Mouse (Mus musculus) kidney, postnatal 0 days (tissue): ENCODE data around the gene Olfr572. TPM values are rescaled to one million over a fixed set of nuclear protein-coding genes. Genes with fewer than 3 reads are reported as not detected.

Experiments used
- ATAC-seq: fragments of 200-750 bp; cut with Nextera tagmentation; replicated peaks from 2 replicates; pipeline ENCODE4 v1.8.0; 2017; ENCODE audit warnings: low read depth, moderate number of reproducible peaks, moderate TSS enrichment, moderate library complexity; ENCODE audit not compliant: low FRiP score
- DNase-seq: peaks from one replicate; pipeline ENCODE4 v3.0.0-alpha.2; 2016; ENCODE audit warnings: low spot score
- H3K27ac ChIP-seq: fragments of 300-500 bp; sonication (generic); 2 replicates; pipeline ENCODE4 v1.5.1; 2014; ENCODE audit warnings: mild to moderate bottlenecking
- H3K27me3 ChIP-seq: fragments of 300-500 bp; sonication (generic); 2 replicates; pipeline ENCODE4 v1.6.1; 2014; ENCODE audit warnings: low read length, mixed read lengths; ENCODE audit not compliant: insufficient read depth
- H3K36me3 ChIP-seq: fragments of 300-500 bp; sonication (generic); 2 replicates; pipeline ENCODE4 v1.6.1; 2014; ENCODE audit warnings: low read length, mixed read lengths; ENCODE audit not compliant: insufficient read depth
- H3K4me1 ChIP-seq: fragments of 300-500 bp; sonication (generic); replicated peaks from 2 replicates; pipeline ENCODE4 v1.6.1; 2014; ENCODE audit warnings: antibody characterized with exemption, low read length, mixed read lengths; ENCODE audit not compliant: insufficient read depth
- H3K4me2 ChIP-seq: fragments of 300-500 bp; sonication (generic); 2 replicates; pipeline ENCODE4 v1.6.1; 2014; ENCODE audit warnings: mild to moderate bottlenecking, low read length, moderate library complexity, mixed read lengths
- H3K4me3 ChIP-seq: fragments of 300-500 bp; sonication (generic); replicated peaks from 2 replicates; pipeline ENCODE4 v1.5.1; 2014; ENCODE audit warnings: low read depth, low read length
- H3K9ac ChIP-seq: fragments of 300-500 bp; sonication (generic); 2 replicates; pipeline ENCODE4 v1.6.1; 2014; ENCODE audit warnings: low read depth, low read length
- H3K9me3 ChIP-seq: fragments of 300-500 bp; sonication (generic); replicated peaks from 2 replicates; pipeline ENCODE4 v1.6.1; 2016; ENCODE audit warnings: low read length, inconsistent platforms, mixed read lengths
- CTCF ChIP-seq: IDR thresholded peaks from 2 replicates; pipeline ENCODE4 v1.5.1; 2016; ENCODE audit warnings: antibody characterized with exemption, low read depth, mild to moderate bottlenecking, moderate library complexity
- WGBS: fragments of 180-500 bp; shearing (Covaris S2); extraction: QIAGEN DNeasy Blood & Tissue Kit; methylation state at CpG from one replicate; pipeline ENCODE4 v1.1.7; 2014; 5-methylcytosine and 5-hydroxymethylcytosine counted together
- polyA plus RNA-seq: library from polyadenylated mRNA; unstranded; fragments of >200 nt; fragmentation: Nextera tagmentation; extraction: Ambion mirVana; gene quantifications from 2 replicates; pipeline ENCODE4 v1.2.1, GENCODE M21; 2015

Olfr572 gene
- polyA plus RNA-seq, 1 experiment from 2014 or later: not detected

- WGBS: 67% methylated on average over 1 of the region's 1 CpGs
- DNase-seq: no peak
- Histone ChIP-seq H3K9ac (no peak within 1 kb of the TSS), H3K4me1 (no peaks in the 10 kb centered on the region), H3K36me3 (no peaks in the 10 kb centered on the region), H3K4me3 (no peak within 1 kb of the TSS), H3K27ac (no peak within 1 kb of the TSS), H3K9me3 (no peaks in the 10 kb centered on the region), H3K4me2 (no peak within 1 kb of the TSS), H3K27me3 (no peaks in the 10 kb centered on the region)
- no peak for TF ChIP-seq CTCF
- no peak for ATAC-seq
Measured at GRCm38 (mm10) chr7:102958593-102958992, 34.4 kb downstream of the Olfr572 start, which contains the start of gene Olfr575. TSS of gene Olfr575 (minus strand) at chr7:102958775.

DNA sequence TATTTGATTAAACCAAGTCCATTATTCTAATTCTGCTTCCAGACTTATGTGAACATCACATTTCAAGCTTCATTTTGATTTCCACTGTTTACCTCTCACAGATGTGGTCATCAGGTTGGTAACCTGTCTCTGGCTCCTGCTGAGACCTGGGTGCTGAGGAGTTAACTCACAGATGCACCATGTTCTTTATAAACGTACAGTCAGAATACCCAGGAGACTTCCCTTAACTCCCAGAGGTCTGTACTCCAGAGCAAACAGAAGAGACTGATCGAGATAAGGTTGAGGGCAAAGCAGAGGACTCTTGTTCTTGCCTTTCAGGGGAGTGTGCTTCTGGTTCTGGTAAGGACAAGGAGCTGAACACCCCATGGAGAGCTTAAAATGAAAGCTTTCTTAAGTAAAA is 38.2 kb downstream of the Olfr572 start, which contains the start of gene Olfr576:
TSS of gene Olfr576 (plus strand) at position 301 of the 400 bp plus-strand sequence.
- DNase-seq (no peak), ATAC-seq (no peak)
- Histone ChIP-seq H3K27me3 (no peaks in the 10 kb centered on the region), H3K27ac (no peak within 1 kb of the TSS), H3K4me2 (no peak within 1 kb of the TSS), H3K4me1 (no peaks in the 10 kb centered on the region), H3K36me3 (no peaks in the 10 kb centered on the region), H3K9ac (no peak within 1 kb of the TSS), H3K9me3 (no peaks in the 10 kb centered on the region), H3K4me3 (no peak within 1 kb of the TSS)
- TF ChIP-seq CTCF: no peak
- 30% methylated on average over 2 of the region's 2 CpGs for WGBS

- Histone ChIP-seq H3K9ac (no peak overlapping the region), H3K27ac (no peak overlapping the region), H3K9me3 (no peaks in the 10 kb centered on the region), H3K4me3 (no peak overlapping the region), H3K27me3 (no peaks in the 10 kb centered on the region), H3K36me3 (no peaks in the 10 kb centered on the region), H3K4me1 (no peaks in the 10 kb centered on the region), H3K4me2 (no peak overlapping the region)
- ATAC-seq: no peak
- WGBS: 38% methylated on average over 1 of the region's 1 CpGs
- DNase-seq: no peak
- TF ChIP-seq CTCF: no peak
Measured at GRCm38 (mm10) chr7:102974399-102974798, 50.2 kb downstream of the Olfr572 start.

GRCm38 (mm10) chr7:102975843-102976242 is 51.6 kb downstream of the Olfr572 start, which contains the start of gene Olfr577:
TSS of gene Olfr577 (minus strand) at chr7:102975943.
- no peak within 1 kb of the TSS for H3K27ac ChIP-seq
- H3K9me3 ChIP-seq: no peaks in the 10 kb centered on the region
- TF ChIP-seq CTCF: no peak
- H3K36me3 ChIP-seq: no peaks in the 10 kb centered on the region
- H3K4me3 ChIP-seq: no peak within 1 kb of the TSS
- 84% methylated on average over 2 of the region's 2 CpGs for WGBS
- no peak within 1 kb of the TSS for H3K9ac ChIP-seq
- H3K27me3 ChIP-seq: no peaks in the 10 kb centered on the region
- H3K4me2 ChIP-seq: no peak within 1 kb of the TSS
- DNase-seq (no peak), ATAC-seq (no peak)
- H3K4me1 ChIP-seq: no peaks in the 10 kb centered on the region

Other genes starting within 250 kb of the Olfr572 start
- gene Trim68, start 237.1 kb upstream of the Olfr572 start, polyA plus RNA-seq: 10.6 and 11.3 TPM in 2 replicates
- gene Olfr557, start 228.5 kb upstream of the Olfr572 start, polyA plus RNA-seq: not detected in 2 replicates
- 1.3 and 1.4 TPM in 2 replicates for gene Olfr558, start 222.2 kb upstream of the Olfr572 start, polyA plus RNA-seq
- not detected in 2 replicates for gene Olfr33, start 205.3 kb upstream of the Olfr572 start, polyA plus RNA-seq
- not detected in 2 replicates for gene Olfr559, start 196.9 kb upstream of the Olfr572 start, polyA plus RNA-seq
- not detected in 2 replicates for gene Olfr560, start 165.0 kb upstream of the Olfr572 start, polyA plus RNA-seq
- 0.50 and 0.63 TPM in 2 replicates for gene Olfr78, start 164.9 kb upstream of the Olfr572 start, polyA plus RNA-seq
- gene Olfr561, start 153.2 kb upstream of the Olfr572 start, polyA plus RNA-seq: 0.09 TPM in 1 of 2 replicates, not detected in the other
- gene Olfr564, start 120.9 kb upstream of the Olfr572 start, polyA plus RNA-seq: not detected in 2 replicates
- not detected in 2 replicates for gene Olfr566, start 65.6 kb upstream of the Olfr572 start, polyA plus RNA-seq
- gene Olfr568, start 47.3 kb upstream of the Olfr572 start, polyA plus RNA-seq: not detected in 2 replicates
- gene Olfr569, start 33.5 kb upstream of the Olfr572 start, polyA plus RNA-seq: not detected in 2 replicates
- not detected in 2 replicates for gene Olfr570, start 29.8 kb upstream of the Olfr572 start, polyA plus RNA-seq
- gene Olfr571, start 6.9 kb upstream of the Olfr572 start, polyA plus RNA-seq: not detected in 2 replicates
- gene Olfr573-ps1, start 18.2 kb downstream of the Olfr572 start, polyA plus RNA-seq: not detected in 2 replicates
- gene Olfr574, start 24.1 kb downstream of the Olfr572 start, polyA plus RNA-seq: not detected in 2 replicates
- not detected in 2 replicates for gene Olfr575, start 34.4 kb downstream of the Olfr572 start, polyA plus RNA-seq
- gene Olfr576, start 38.3 kb downstream of the Olfr572 start, polyA plus RNA-seq: not detected in 2 replicates
- not detected in 2 replicates for gene Olfr577, start 51.5 kb downstream of the Olfr572 start, polyA plus RNA-seq
- not detected in 2 replicates for gene Olfr578, start 64.9 kb downstream of the Olfr572 start, polyA plus RNA-seq
- gene Olfr582, start 113.6 kb downstream of the Olfr572 start, polyA plus RNA-seq: not detected in 2 replicates
- not detected in 2 replicates for gene Olfr583, start 126.9 kb downstream of the Olfr572 start, polyA plus RNA-seq
- gene Olfr584, start 157.5 kb downstream of the Olfr572 start, polyA plus RNA-seq: not detected in 2 replicates
- not detected in 2 replicates for gene Olfr585, start 173.3 kb downstream of the Olfr572 start, polyA plus RNA-seq
- gene Olfr586, start 201.2 kb downstream of the Olfr572 start, polyA plus RNA-seq: not detected in 2 replicates
- gene Olfr588-ps1, start 216.5 kb downstream of the Olfr572 start, polyA plus RNA-seq: not detected in 2 replicates
- not detected in 2 replicates for gene Olfr589, start 231.9 kb downstream of the Olfr572 start, polyA plus RNA-seq